21 mouse cellular contexts compared by ENCODE assay signal in the genomic region with DNA sequence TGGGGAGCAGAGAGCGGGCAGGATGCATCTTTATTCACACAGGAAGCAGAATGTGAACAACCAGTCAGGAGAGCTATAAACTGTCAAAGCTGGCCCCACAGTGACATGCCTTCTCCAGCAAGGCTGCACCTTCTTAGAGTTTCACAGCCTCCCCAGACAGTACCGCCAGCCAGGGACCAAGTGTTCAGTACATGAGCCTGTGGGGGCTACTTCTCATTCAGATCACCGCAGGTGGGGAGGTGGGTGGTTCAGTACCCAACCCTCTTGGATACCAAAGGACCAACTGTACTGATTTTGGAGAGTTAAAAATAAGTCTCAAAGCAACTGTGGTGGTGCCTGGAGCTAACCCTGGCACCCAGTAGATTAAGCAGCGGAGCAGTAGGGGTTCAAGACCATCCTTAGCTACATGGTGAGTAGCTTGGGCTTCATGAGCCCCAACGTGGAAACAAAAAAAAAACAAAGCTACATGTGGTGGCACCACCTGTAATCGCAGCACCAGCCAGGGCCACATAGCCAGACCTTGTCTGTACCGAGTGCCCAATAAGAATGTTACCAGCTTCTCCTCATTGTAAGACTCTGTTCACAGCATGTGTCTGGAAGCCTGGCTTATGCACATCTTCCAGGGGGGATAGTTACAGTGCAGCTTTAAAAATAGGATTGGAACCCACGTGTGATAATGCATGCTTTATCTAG. TPM values are rescaled to one million over a fixed set of nuclear protein-coding genes. Genes with fewer than 3 reads are reported as not detected.
DNase-seq lines count a peak whose midpoint lies in the region; ATAC-seq and TF ChIP-seq lines count a peak whose summit lies in the region.
"Had no signal": no experiment of that assay in that cellular context is flagged by ENCODE, and none has a peak within 500 bp of the region (broad histone marks: within the 10 kb centered on the region; RNA-seq: fewer than 3 reads in every experiment).

No protein-coding gene starts in this region.

- peaks cover 3% of the 10 kb centered on the region; the same call in 1 of the 2 replicates for H3K36me3 ChIP-seq in hindbrain, embryonic 12.5 days

- TF ChIP-seq CTCF in gastrocnemius, adult 2 months (IDR thresholded peaks at IDR 0.05) = no peak
- TF ChIP-seq CTCF in left cerebral cortex, adult 2 months (IDR thresholded peaks at IDR 0.05) = no peak

- H3K27ac ChIP-seq in gastrocnemius, adult 2 months = peak overlapping the region; percentile 100
- H3K27ac ChIP-seq in left cerebral cortex, adult 2 months = peak overlapping the region; percentile 63
- no peak overlapping the region for H3K27ac ChIP-seq in hindbrain, embryonic 12.5 days
- H3K27ac ChIP-seq: forebrain, embryonic 10.5 days; hindbrain, embryonic 14.5 days; neural tube, embryonic 13.5 days had no signal

- ATAC-seq in hindbrain, embryonic 12.5 days (ENCODE audit: low FRiP score) = no peak
- ATAC-seq: CD4-positive, CD25-positive, alpha-beta regulatory T cell, adult 4 months; forebrain, embryonic 16.5 days; inflammation-experienced regulatory T-cells, adult 6 months had no signal

- no peak overlapping the region for H3K9ac ChIP-seq in hindbrain, embryonic 12.5 days
- H3K9ac ChIP-seq: hindbrain, embryonic 14.5 days; neural tube, embryonic 13.5 days had no signal

- H3K9me3 ChIP-seq in hindbrain, embryonic 12.5 days (replicated peaks) = no peaks in the 10 kb centered on the region
- H3K9me3 ChIP-seq: forebrain, embryonic 10.5 days; neural tube, embryonic 13.5 days had no signal

- intact Hi-C loops in gastrocnemius, adult 2 months (cut with DNase I) = no loop called here
- intact Hi-C loops in left cerebral cortex, adult 2 months (cut with DNase I) = no loop called here
- intact Hi-C loops in left cerebral cortex, postnatal 14 days (cut with DNase I) = no loop called here

- no peak overlapping the region for H3K4me2 ChIP-seq in hindbrain, embryonic 12.5 days (replicated peaks)
- H3K4me2 ChIP-seq: hindbrain, embryonic 14.5 days; neural tube, embryonic 13.5 days had no signal

- DNase-seq in gastrocnemius, adult 2 months = no peak
- no peak for DNase-seq in gastrocnemius, postnatal 10 days
- no peak for DNase-seq in left cerebral cortex, adult 2 months (ENCODE audit: extremely low spot score in 1 of 2, low spot score in 2 of 2)
- no peak for DNase-seq in left cerebral cortex, postnatal 14 days (ENCODE audit: low spot score in 2 of 2)
- peak; percentile 56 for DNase-seq in right cerebral cortex, adult 18-20 months
- no peak for DNase-seq in right cerebral cortex, postnatal 14 days
- peak; percentile 63 for DNase-seq in testis, postnatal 14 days (ENCODE audit: low spot score)
- DNase-seq: cerebellum, adult 18-20 months; kidney, adult 9 months; kidney, postnatal 14 days; lung, adult 2 months; lung, postnatal 14 days; midbrain, embryonic 14.5 days; right cerebral cortex, postnatal 4 days had no signal

- H3K27me3 ChIP-seq in hindbrain, embryonic 12.5 days = no peaks in the 10 kb centered on the region
- H3K27me3 ChIP-seq: neural tube, embryonic 13.5 days had no signal

- WGBS in hindbrain, embryonic 12.5 days = 89% methylated on average over 8 of the region's 8 CpGs

- H3K4me3 ChIP-seq in gastrocnemius, adult 2 months = no peak overlapping the region
- H3K4me3 ChIP-seq in left cerebral cortex, adult 2 months = no peak overlapping the region
- H3K4me3 ChIP-seq in hindbrain, embryonic 12.5 days = no peak overlapping the region
- H3K4me3 ChIP-seq: forebrain, embryonic 10.5 days; neural tube, embryonic 13.5 days had no signal

- H3K4me1 ChIP-seq in hindbrain, embryonic 12.5 days = peaks cover 27% of the 10 kb centered on the region

RNA-seq across cellular contexts. Expression of a gene that starts 13.8 kb away (rescaled TPM):
- 100 to 1,000 TPM; 444 to 499 TPM for total RNA-seq in gastrocnemius, adult 2 months (2021)
- 100 to 1,000 TPM; 576 to 632 TPM for total RNA-seq in gastrocnemius, postnatal 10 days (2021)
- total RNA-seq in left cerebral cortex, adult 2 months (2021) = 100 to 1,000 TPM; 306 to 324 TPM
- 100 to 1,000 TPM; 394 to 398 TPM for total RNA-seq in left cerebral cortex, postnatal 14 days (2021)
- 335 and 369 TPM in 2 replicates for polyA plus RNA-seq in hindbrain, embryonic 12.5 days (2016; fragmentation: Nextera tagmentation; extraction: Ambion mirVana)

Comparison
In these comparisons a context has a peak if more than half of its experiments do, and no peak if none do; other contexts are left out.
1. DNase-seq: peak in right cerebral cortex, adult 18-20 months (single experiment) and testis, postnatal 14 days (single experiment); none in gastrocnemius, adult 2 months (single experiment), gastrocnemius, postnatal 10 days (single experiment), left cerebral cortex, adult 2 months (0 of 2), left cerebral cortex, postnatal 14 days (0 of 2) and right cerebral cortex, postnatal 14 days (single experiment).